Mouse (Mus musculus): Measurements from ENCODE around the gene Myo9a.

GRCm38 (mm10) chr9:59969383-59969782, 218.7 kb downstream of the Myo9a start:
- TF ChIP-seq CTCF (IDR thresholded peaks at IDR 0.05; ENCODE audit: low read depth, low read length) (peak; percentile 87), POLR2A (IDR thresholded peaks at IDR 0.05; ENCODE audit: extremely low read depth, insufficient read depth, low read length) (no peak)

All from liver, adult 2 months (tissue).